Mouse (Mus musculus): ENCODE measurements at regions not wholly inside any gene's neighbourhood (a gene's known extent, or its start where the extent isn't known, plus 50 kb on each side); places are given as distances from the start of the nearest gene placed in this dataset.

DNA sequence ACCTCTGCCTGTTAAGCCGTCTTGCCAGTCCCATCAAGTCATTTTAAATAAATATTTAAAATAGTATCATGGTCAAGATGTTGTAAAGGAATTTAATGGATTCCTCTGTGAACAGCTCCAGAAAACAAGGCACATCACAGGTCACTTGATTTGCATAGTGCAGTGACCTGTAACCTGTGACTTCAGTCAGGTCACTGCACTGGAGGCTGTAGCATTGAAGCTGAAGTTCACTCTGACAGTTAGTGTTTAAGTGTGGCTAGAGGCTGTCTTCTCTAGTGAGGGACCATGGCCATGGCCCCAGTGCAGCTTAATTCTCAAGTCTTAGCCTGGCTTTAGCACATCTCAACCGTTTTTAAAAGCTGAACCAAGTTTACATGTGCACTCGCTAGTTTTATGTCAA, 68.1 kb upstream of the Ercc4 start:
- no peak for DNase-seq (ENCODE audit: low read depth, low spot score)

DNA sequence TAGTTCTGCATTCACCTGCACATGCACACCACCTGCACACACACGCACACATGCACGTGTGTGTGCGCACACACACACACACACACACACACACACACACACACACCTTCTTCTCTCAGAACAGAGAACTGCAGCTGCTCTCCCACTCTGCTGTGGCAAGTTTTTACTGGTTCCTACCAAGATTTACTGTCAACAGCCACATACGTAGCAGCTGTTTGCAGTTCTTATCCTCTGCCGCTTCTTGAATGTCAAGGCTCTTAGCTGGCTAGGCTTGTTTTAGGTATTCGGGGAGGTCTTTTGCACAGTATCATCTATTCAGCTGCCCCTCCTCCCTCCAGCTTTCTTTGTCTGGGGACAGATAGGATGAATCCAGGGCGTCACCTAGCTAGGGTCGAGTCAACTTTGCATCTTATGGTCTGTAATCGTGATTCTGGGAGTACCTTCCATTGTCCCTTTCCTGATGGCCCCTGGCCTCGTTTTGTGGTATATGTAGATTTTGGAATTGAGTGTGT, 64.3 kb upstream of the Ercc4 start:
- no peak for DNase-seq (ENCODE audit: low read depth, low spot score)

DNA sequence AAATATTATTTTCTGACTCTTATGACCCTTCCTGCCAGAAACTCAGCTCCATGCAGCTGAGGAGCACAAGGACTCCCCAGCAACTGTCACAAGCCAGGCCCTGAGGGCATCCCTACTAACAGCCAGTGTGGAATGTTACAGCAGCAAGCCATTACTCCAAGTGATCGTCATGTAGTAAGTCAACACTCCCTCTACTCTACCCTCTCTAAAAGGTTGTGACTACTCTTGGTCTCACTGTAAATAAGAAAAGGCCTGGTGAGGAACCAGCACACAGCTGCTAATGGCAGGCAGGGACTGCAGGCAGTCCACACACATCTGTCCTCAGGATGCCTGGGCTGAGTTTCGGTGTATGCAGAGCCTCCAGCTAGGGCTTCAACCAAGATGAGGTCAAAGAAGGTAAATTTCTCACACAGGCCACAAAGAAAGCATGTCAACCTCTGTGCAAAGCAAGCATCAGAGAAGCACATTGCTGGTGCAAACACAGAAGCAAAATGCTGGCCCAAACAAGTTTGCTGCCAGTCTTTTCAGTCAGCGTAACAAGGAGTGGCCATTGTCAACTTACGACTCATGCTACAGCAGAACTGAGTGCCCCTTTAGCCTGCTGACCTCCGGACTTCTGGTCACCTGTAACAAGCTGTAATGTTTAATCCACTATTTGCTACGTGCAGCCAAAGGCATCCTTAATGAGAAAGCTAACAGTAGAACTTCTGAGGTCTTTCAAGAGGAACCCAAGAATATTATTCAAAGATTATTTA, 62.9 kb upstream of the Ercc4 start:
- no peak for DNase-seq (ENCODE audit: low read depth, low spot score)

DNA sequence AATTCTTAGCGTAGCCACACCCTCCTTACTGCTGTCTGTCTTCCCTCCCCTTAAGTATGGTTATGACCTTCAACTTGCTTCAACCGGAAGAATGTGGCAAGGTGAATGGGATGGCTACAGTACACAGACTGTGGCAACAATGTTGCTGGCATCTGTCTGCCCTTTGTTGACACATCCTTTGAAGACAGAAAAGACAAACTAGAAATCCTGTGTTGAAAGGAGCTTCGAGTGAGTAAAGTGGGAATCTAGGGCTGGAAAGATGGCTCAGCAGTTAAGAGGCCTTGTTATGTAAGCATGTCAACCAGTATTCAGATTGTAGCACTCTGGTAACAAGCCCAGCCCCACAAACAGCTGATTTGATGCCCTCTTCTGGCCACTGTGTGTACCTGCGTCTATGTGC, 60.2 kb upstream of the Ercc4 start:
- no peak for DNase-seq (ENCODE audit: low read depth, low spot score)

DNA sequence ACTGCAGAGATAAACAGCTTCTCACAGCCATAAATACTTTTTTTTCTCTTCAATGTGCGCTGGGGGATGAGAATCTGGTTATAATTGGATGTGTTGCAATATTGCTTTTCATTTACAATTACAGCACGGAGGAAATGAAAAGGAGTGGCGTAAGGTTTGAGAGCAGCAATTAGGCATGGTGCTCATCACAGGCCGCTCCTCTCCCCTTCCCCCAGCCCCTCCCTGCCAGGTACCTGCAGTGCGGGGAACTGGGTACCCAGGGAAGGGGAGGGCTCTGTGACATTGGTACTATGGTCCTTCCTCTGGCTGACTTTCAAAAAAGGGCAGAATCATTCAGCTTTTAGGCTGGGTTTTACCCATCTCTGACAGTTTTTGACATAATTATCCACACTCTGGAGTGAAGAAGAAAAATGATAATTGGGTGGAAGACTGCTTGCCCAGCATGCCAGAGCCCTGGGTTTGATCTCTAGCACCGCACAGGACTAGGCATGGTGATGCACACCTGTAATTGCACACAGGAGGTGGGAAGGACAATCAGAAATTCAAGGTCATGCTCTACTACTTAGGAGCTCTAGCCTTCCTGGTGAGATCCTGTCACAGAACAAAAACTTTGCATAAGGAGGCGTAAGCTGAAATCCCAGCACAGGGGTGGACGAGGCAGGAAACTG, 59.1 kb upstream of the Ercc4 start:
- no peak for DNase-seq (ENCODE audit: low read depth, low spot score)

DNA sequence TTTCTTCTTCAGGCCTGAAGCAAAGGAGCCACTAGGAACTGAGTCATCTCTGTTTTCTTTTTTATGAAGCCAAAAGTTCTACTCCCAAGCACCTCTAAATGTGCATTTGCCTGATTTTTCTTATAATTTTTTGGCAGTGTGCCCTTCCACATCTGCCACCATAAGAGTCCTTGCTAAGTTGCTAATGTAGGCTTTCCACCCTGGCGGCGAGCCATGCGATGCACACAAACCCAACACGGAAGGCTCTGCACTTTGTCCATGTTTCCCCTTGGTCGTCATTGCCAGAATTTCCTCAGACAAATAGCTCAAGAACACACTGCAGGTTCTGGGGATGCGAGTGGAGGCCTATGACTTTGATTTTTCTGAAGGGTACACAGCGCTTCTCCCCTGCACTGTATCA, 54.5 kb upstream of the Ercc4 start:
- no peak for DNase-seq (ENCODE audit: low read depth, low spot score)

Measured in A20 (cell line).